Mouse (Mus musculus) midbrain, embryonic 13.5 days (tissue): ENCODE measurements around the gene Nmt1. TPM values are rescaled to one million over a fixed set of nuclear protein-coding genes. Genes with fewer than 3 reads are reported as not detected.

ENCODE experiments used
- ATAC-seq: fragments of 200-750 bp; cut with Nextera tagmentation; 2 replicates; pipeline ENCODE4 v1.8.0; 2017; ENCODE audit warnings: mild to moderate bottlenecking, moderate TSS enrichment, moderate library complexity
- H3K27ac ChIP-seq: fragments of 300-500 bp; sonication (generic); 2 replicates; pipeline ENCODE4 v1.5.1; 2015; ENCODE audit warnings: inconsistent platforms, mild to moderate bottlenecking, moderate library complexity
- H3K27me3 ChIP-seq: fragments of 300-500 bp; sonication (generic); 2 replicates; pipeline ENCODE4 v1.6.1; 2015; ENCODE audit warnings: mild to moderate bottlenecking, inconsistent platforms
- H3K36me3 ChIP-seq: fragments of 300-500 bp; sonication (generic); 2 replicates; pipeline ENCODE4 v1.6.1; 2015; ENCODE audit warnings: mild to moderate bottlenecking, inconsistent platforms
- H3K4me1 ChIP-seq: fragments of 300-500 bp; sonication (generic); replicated peaks from 2 replicates; pipeline ENCODE4 v1.6.1; 2015; ENCODE audit warnings: inconsistent platforms
- H3K4me2 ChIP-seq: fragments of 300-500 bp; sonication (generic); replicated peaks from 2 replicates; pipeline ENCODE4 v1.6.1; 2015; ENCODE audit warnings: moderate library complexity, mild to moderate bottlenecking, inconsistent platforms
- H3K4me3 ChIP-seq: fragments of 300-500 bp; sonication (generic); replicated peaks from 2 replicates; pipeline ENCODE4 v1.5.1; 2015; ENCODE audit warnings: mild to moderate bottlenecking, inconsistent platforms
- H3K9ac ChIP-seq: fragments of 300-500 bp; sonication (generic); replicated peaks from 2 replicates; pipeline ENCODE4 v1.6.1; 2015; ENCODE audit warnings: mild to moderate bottlenecking, inconsistent platforms
- H3K9me3 ChIP-seq: fragments of 300-500 bp; sonication (generic); 2 replicates; pipeline ENCODE4 v1.6.1; 2016; ENCODE audit warnings: mild to moderate bottlenecking, inconsistent platforms
- WGBS: fragments of 180-500 bp; shearing (Covaris S2); methylation state at CpG from one replicate; pipeline ENCODE4 v1.1.7; 2015; 5-methylcytosine and 5-hydroxymethylcytosine counted together
- polyA plus RNA-seq: library from polyadenylated mRNA; unstranded; fragments of >200 nt; fragmentation: Nextera tagmentation; extraction: Ambion mirVana; gene quantifications from 2 replicates; pipeline ENCODE4 v1.2.1, GENCODE M21; 2015

Nmt1 gene
- polyA plus RNA-seq, 1 experiment from 2014 or later: 45.2 TPM

DNA sequence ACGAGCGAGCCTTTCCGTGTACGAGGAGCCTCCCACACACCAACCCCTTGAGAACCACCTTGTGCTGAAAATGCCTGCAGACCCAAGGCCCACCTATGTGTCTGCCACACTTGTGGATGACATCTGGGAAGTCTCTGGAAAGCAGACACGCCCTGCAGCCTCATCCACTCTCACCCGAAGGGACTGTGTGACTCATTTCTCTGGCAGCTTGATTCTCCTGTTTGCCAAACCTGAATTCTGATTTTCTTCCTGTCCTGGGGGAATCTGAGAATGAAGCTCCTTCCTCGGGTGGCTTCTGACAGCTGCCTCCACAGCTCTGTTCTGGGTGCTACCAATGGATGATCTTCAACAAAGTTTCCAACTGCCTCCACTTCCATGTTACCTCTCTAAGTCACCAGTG lies 31.6 kb upstream of the Nmt1 start:
- H3K36me3 ChIP-seq: peaks cover 63% of the 10 kb centered on the region
- no peak overlapping the region for H3K27ac ChIP-seq
- no peak for ATAC-seq
- 92% methylated on average over 7 of the region's 7 CpGs for WGBS
- peaks cover 64% of the 10 kb centered on the region for H3K4me1 ChIP-seq
- no peaks in the 10 kb centered on the region for H3K9me3 ChIP-seq
- no peak overlapping the region for H3K9ac ChIP-seq
- peaks cover 9% of the 10 kb centered on the region for H3K27me3 ChIP-seq
- H3K4me2 ChIP-seq: no peak overlapping the region
- no peak overlapping the region for H3K4me3 ChIP-seq

GRCm38 (mm10) chr11:102996991-102997770 lies 30.8 kb upstream of the Nmt1 start:
- peaks cover 5% of the 10 kb centered on the region for H3K27me3 ChIP-seq
- no peak overlapping the region for H3K4me3 ChIP-seq
- peaks cover 56% of the 10 kb centered on the region for H3K4me1 ChIP-seq
- ATAC-seq: no peak
- H3K9me3 ChIP-seq: no peaks in the 10 kb centered on the region
- no peak overlapping the region for H3K27ac ChIP-seq
- no peak overlapping the region for H3K9ac ChIP-seq
- H3K36me3 ChIP-seq: peaks cover 63% of the 10 kb centered on the region
- 96% methylated on average over 12 of the region's 12 CpGs for WGBS
- H3K4me2 ChIP-seq: no peak overlapping the region

- Histone ChIP-seq H3K9me3 (no peaks in the 10 kb centered on the region), H3K4me1 (peaks cover 56% of the 10 kb centered on the region), H3K9ac (no peak overlapping the region), H3K36me3 (peaks cover 63% of the 10 kb centered on the region), H3K27ac (peak overlapping the region; percentile 59), H3K27me3 (0 out of 2 replicates have a peak, but pooled peaks cover 2% of the 10 kb centered on the region), H3K4me2 (no peak overlapping the region), H3K4me3 (no peak overlapping the region)
- no peak for ATAC-seq
- 85% methylated on average over 7 of the region's 7 CpGs for WGBS
Observed at GRCm38 (mm10) chr11:102998254-102998576, 29.8 kb upstream of the Nmt1 start.

DNA sequence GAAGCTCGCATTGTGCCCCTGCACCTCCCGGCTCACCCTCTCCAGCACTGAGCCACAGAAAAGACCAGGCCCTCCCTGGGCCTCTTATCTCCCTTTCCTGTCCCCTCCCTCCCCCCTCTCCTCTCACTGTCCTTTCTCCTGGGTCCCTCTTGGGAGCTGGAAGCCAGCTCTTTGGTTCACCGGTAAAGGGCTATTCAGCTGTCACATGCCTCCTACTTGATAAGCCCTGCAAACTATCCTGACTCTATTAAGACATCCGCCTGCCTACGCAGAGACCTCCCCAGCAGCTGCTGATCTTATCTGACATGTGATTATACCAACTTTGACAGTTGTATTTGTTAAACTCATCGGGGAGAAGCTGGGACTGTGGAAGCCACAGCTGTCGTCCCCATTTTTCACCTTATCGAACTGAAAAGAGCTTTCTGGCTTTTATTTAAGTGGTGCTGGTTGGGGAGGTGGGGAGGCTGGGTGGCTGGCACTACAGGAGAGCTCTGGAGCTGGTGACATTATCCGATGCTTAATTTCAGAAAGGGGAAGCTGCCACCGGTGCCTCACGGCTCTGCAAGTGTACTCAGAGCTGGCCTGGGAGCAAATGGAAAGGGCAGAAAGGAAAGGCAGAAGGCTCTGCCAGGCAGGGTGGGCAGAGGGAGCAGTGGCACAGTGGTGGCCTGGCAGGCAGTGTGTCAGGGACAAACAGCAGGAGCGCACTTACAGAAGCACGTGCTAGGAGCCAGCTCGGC lies 29.2 kb upstream of the Nmt1 start:
- 0 out of 2 replicates have a peak overlapping the region, but pooled peaks have one; percentile 24 for H3K9ac ChIP-seq
- WGBS: 44% methylated on average over 14 of the region's 14 CpGs
- H3K27ac ChIP-seq: peak overlapping the region; percentile 59
- H3K9me3 ChIP-seq: no peaks in the 10 kb centered on the region
- H3K36me3 ChIP-seq: peaks cover 63% of the 10 kb centered on the region
- H3K27me3 ChIP-seq: 0 out of 2 replicates have a peak, but pooled peaks cover 2% of the 10 kb centered on the region
- H3K4me1 ChIP-seq: peaks cover 55% of the 10 kb centered on the region
- H3K4me3 ChIP-seq: no peak overlapping the region
- peak; percentile 70 for ATAC-seq
- H3K4me2 ChIP-seq: no peak overlapping the region

DNA sequence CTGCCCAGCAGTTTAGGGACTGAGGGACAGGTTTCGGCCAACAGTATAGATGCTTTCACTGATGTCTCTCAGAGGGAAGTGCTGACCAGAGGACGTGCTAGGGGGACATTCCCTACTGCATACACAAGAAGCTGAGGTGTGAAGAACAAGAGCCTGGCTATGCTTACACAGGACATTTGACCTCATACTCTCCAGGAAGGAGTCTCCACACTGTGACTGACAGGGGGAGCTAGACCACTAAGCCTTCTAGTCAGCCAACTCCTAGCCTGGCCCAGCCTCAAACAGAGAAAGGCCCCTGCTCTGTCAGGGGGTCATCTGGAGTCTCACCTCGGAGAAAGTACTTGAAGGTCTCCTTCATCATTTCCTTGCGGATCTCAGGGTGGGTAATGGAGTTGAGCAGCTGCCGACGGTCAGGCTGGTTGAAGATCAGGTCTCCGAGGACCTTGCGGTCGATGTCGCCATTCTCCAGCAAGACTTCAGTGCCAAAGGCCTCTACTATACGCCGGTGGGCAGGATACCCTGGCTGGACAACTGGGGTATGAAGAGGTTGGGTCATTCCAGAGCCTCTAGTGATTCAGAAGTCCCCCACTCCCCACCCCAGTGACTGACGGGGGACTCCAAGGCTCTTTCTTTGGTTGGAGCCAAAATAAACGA lies 28.5 kb upstream of the Nmt1 start:
- peak overlapping the region; percentile 59 for H3K27ac ChIP-seq
- H3K9ac ChIP-seq: 0 out of 2 replicates have a peak overlapping the region, but pooled peaks have one; percentile 24
- H3K4me2 ChIP-seq: no peak overlapping the region
- peaks cover 56% of the 10 kb centered on the region for H3K36me3 ChIP-seq
- no peak overlapping the region for H3K4me3 ChIP-seq
- no peaks in the 10 kb centered on the region for H3K9me3 ChIP-seq
- no peak for ATAC-seq
- 0 out of 2 replicates have a peak, but pooled peaks cover 2% of the 10 kb centered on the region for H3K27me3 ChIP-seq
- 85% methylated on average over 14 of the region's 14 CpGs for WGBS
- H3K4me1 ChIP-seq: peaks cover 48% of the 10 kb centered on the region

GRCm38 (mm10) chr11:103000111-103000510 lies 27.9 kb upstream of the Nmt1 start:
- no peak overlapping the region for H3K4me3 ChIP-seq
- no peaks in the 10 kb centered on the region for H3K9me3 ChIP-seq
- 85% methylated on average over 16 of the region's 16 CpGs for WGBS
- H3K4me2 ChIP-seq: no peak overlapping the region
- ATAC-seq: no peak
- peaks cover 45% of the 10 kb centered on the region for H3K4me1 ChIP-seq
- peaks cover 50% of the 10 kb centered on the region for H3K36me3 ChIP-seq
- H3K9ac ChIP-seq: no peak overlapping the region
- 0 out of 2 replicates have a peak, but pooled peaks cover 2% of the 10 kb centered on the region for H3K27me3 ChIP-seq
- peak overlapping the region; percentile 6; the same call in 1 of the 2 replicates for H3K27ac ChIP-seq

DNA sequence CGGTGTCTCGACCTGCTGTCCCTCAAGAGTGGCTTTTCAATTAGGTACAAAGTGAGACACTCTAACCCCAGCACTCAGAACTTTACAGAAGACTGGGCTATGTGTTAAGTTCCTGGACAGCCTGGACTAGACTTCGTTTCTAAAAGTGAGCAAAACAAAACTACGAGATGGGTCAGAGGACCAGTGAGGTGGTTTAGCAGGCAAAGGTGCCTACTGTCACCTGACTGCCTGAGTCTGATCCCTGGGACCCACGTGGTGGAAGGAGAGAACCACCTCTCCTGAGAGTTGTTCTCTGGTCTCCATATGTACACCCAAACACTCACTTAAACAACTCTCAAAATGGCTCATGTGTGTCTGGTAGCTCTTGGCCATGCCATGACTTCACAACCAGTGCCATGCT lies 26.9 kb upstream of the Nmt1 start:
- H3K36me3 ChIP-seq: peaks cover 40% of the 10 kb centered on the region
- no peak for ATAC-seq
- H3K27me3 ChIP-seq: 0 out of 2 replicates have a peak, but pooled peaks cover 2% of the 10 kb centered on the region
- H3K9me3 ChIP-seq: no peaks in the 10 kb centered on the region
- H3K4me1 ChIP-seq: peaks cover 45% of the 10 kb centered on the region
- H3K4me2 ChIP-seq: no peak overlapping the region
- 84% methylated on average over 5 of the region's 5 CpGs for WGBS
- no peak overlapping the region for H3K9ac ChIP-seq
- no peak overlapping the region for H3K27ac ChIP-seq
- H3K4me3 ChIP-seq: no peak overlapping the region

- Histone ChIP-seq H3K4me3 (no peak overlapping the region), H3K27ac (peak overlapping the region; percentile 56), H3K9me3 (no peaks in the 10 kb centered on the region), H3K9ac (0 out of 2 replicates have a peak overlapping the region, but pooled peaks have one; percentile 28), H3K27me3 (no peaks in the 10 kb centered on the region), H3K36me3 (peaks cover 19% of the 10 kb centered on the region), H3K4me2 (no peak overlapping the region), H3K4me1 (peaks cover 50% of the 10 kb centered on the region)
- no peak for ATAC-seq
- 48% methylated on average over 5 of the region's 5 CpGs for WGBS
Observed at GRCm38 (mm10) chr11:103003210-103003609, 24.8 kb upstream of the Nmt1 start.

DNA sequence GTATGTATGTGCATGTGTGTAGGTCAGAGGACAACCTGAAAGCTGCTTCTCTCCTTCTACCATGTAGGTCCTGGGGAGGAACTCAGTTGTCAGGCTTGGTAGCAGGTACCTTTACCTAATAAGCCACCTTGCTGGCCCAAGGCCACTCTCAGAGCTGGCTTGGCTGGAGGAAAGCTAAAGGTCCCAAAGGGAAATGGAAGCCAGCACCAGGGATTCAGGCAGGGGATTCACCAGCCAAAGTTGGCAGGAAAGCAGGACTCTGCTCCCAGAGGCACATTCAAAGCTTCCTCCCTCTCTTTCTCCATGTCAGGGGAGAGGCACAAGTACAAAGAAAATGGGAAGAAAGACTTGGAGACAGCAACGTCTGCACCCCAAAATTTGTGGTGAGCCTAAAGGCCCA lies 23.1 kb upstream of the Nmt1 start:
- no peak overlapping the region for H3K4me3 ChIP-seq
- no peak overlapping the region for H3K27ac ChIP-seq
- no peaks in the 10 kb centered on the region for H3K27me3 ChIP-seq
- H3K4me2 ChIP-seq: no peak overlapping the region
- H3K9ac ChIP-seq: no peak overlapping the region
- ATAC-seq: no peak
- 91% methylated on average over 1 of the region's 1 CpGs for WGBS
- H3K9me3 ChIP-seq: no peaks in the 10 kb centered on the region
- peaks cover 2% of the 10 kb centered on the region for H3K36me3 ChIP-seq
- H3K4me1 ChIP-seq: peaks cover 39% of the 10 kb centered on the region

GRCm38 (mm10) chr11:103005254-103005981 lies 22.6 kb upstream of the Nmt1 start:
- no peak for ATAC-seq
- Histone ChIP-seq H3K4me3 (no peak overlapping the region), H3K9ac (no peak overlapping the region), H3K36me3 (no peaks in the 10 kb centered on the region; the same call in 1 of the 2 replicates), H3K9me3 (no peaks in the 10 kb centered on the region), H3K27ac (no peak overlapping the region), H3K27me3 (no peaks in the 10 kb centered on the region), H3K4me1 (peaks cover 33% of the 10 kb centered on the region), H3K4me2 (no peak overlapping the region)
- WGBS: 91% methylated on average over 11 of the region's 11 CpGs

- no peak for ATAC-seq
- 92% methylated on average over 7 of the region's 7 CpGs for WGBS
- Histone ChIP-seq H3K27ac (no peak overlapping the region), H3K4me3 (no peak overlapping the region), H3K36me3 (no peaks in the 10 kb centered on the region; the same call in 1 of the 2 replicates), H3K9me3 (no peaks in the 10 kb centered on the region), H3K4me1 (peaks cover 24% of the 10 kb centered on the region), H3K4me2 (no peak overlapping the region), H3K9ac (no peak overlapping the region), H3K27me3 (no peaks in the 10 kb centered on the region)
Observed at GRCm38 (mm10) chr11:103006286-103007000, 21.5 kb upstream of the Nmt1 start.
